Mouse (Mus musculus) ES-E14 (cell line): ENCODE data around the gene Phldb2. TPM values are rescaled to one million over a fixed set of nuclear protein-coding genes. Genes with fewer than 3 reads are reported as not detected.

Experiments used
- DNase-seq: peaks from one replicate; pipeline ENCODE4 v3.0.0-alpha.2; 2013; ENCODE audit warnings: low read depth, low spot score
- H3K27ac ChIP-seq: 2 replicates; pipeline ENCODE4 v1.5.1; 2012; ENCODE audit warnings: low read depth, mild to moderate bottlenecking, low read length, moderate library complexity, mixed read lengths; ENCODE audit not compliant: poor library complexity, insufficient read depth, severe bottlenecking
- H3K36me3 ChIP-seq: 2 replicates; pipeline ENCODE4 v1.6.1; 2012; ENCODE audit warnings: mild to moderate bottlenecking, low read length, moderate library complexity, mixed read lengths; ENCODE audit not compliant: control insufficient read depth, poor library complexity, insufficient read depth, severe bottlenecking
- H3K4me1 ChIP-seq, 2 experiments: fragments of 150-350 bp in 1 of 2; sonication (generic) in 1 of 2; 2 replicates each; pipeline ENCODE4 v1.6.1; 2012; ENCODE audit warnings: low read length in 2 of 2, mild to moderate bottlenecking in 1 of 2, mixed read lengths in 1 of 2; ENCODE audit not compliant: control insufficient read depth in 2 of 2, insufficient read depth in 2 of 2, poor library complexity in 1 of 2
- H3K4me3 ChIP-seq, 2 experiments: fragments of 150-350 bp in 1 of 2; sonication (generic) in 1 of 2; 2 replicates each; pipeline ENCODE4 v1.5.1; 2012; ENCODE audit warnings: low read length in 2 of 2, low read depth in 1 of 2, mild to moderate bottlenecking in 1 of 2, mixed read lengths in 1 of 2; ENCODE audit not compliant: insufficient read depth in 1 of 2, poor library complexity in 1 of 2, severe bottlenecking in 1 of 2
- H3K9ac ChIP-seq: 2 replicates; pipeline ENCODE4 v1.6.1; 2012; ENCODE audit warnings: low read depth, mild to moderate bottlenecking, low read length, mixed read lengths; ENCODE audit not compliant: poor library complexity, insufficient read depth, severe bottlenecking
- H3K9me3 ChIP-seq: fragments of 150-350 bp; sonication (generic); 2 replicates; pipeline ENCODE4 v1.6.1; 2012; ENCODE audit warnings: low read depth, mild to moderate bottlenecking, low read length; ENCODE audit not compliant: control insufficient read depth, insufficient read depth
- CHD2 ChIP-seq: IDR thresholded peaks from 2 replicates; pipeline ENCODE4 v1.6.1; 2014; ENCODE audit warnings: mild to moderate bottlenecking, low read depth, low read length, inconsistent platforms
- HCFC1 ChIP-seq: IDR thresholded peaks from 2 replicates; pipeline ENCODE4 v1.6.1; 2012; ENCODE audit warnings: low read length, inconsistent platforms, borderline replicate concordance; ENCODE audit not compliant: insufficient read depth
- MAFK ChIP-seq: IDR thresholded peaks from 2 replicates; pipeline ENCODE4 v1.6.1; 2014; ENCODE audit warnings: mild to moderate bottlenecking, low read depth, low read length, inconsistent platforms; ENCODE audit not compliant: insufficient read depth
- ZC3H11A ChIP-seq: IDR thresholded peaks from 2 replicates; pipeline ENCODE4 v1.6.1; 2012; ENCODE audit warnings: low read depth, mild to moderate bottlenecking, inconsistent platforms, low read length, borderline replicate concordance
- ZNF384 ChIP-seq: IDR thresholded peaks from 2 replicates; pipeline ENCODE4 v1.6.1; 2012; ENCODE audit warnings: low read depth, low read length, inconsistent platforms
- in situ Hi-C, 2 experiments: fragments of 600-800 bp; cut with MboI; formaldehyde crosslinking; loops; one replicate each; pipeline ENCODE4 v1.15.1; 2025; ENCODE audit warnings: low sequenced_read_pairs in 2 of 2, inconsistent platforms in 1 of 2; ENCODE audit not compliant: unreplicated experiment in 2 of 2
- total RNA-seq: library from RNA; depleted of rRNA; stranded (reverse); fragments of 300-350 nt; gene quantifications from 2 replicates; pipeline ENCODE4 v1.2.3, GENCODE M21; 2012

The Phldb2 gene
- total RNA-seq, 1 experiment: 36.2 TPM

DNA sequence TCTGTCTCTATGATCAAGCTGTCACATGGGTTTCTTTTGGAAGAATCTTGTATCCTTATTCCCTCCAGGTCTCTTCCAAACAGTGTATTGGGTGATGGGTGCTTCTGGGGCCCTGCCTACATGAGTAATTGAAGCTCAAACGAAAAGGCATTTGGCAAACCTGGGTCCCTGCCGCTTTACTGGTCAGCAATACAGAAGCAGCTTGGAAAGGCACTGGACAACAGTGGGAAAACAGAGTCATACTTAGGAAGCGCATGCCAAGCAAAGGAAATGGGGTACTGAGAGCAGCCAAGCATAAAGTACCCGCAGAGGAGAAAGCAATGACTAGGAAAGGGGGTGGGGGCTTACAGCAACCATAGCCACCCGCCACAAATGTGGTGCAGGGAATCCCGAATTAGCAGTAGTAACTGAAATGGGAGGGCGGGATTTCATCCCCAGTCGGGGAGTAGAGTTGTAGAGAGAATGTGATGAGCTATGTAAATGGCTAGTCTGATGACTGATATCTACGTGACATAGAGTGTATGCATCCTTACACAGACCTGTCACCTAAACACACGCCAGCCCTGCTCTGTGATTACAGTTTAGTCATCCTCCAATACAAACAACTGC is 233.3 kb downstream of the Phldb2 start:
- TF ChIP-seq CHD2 (no peak), ZC3H11A (no peak), ZNF384 (no peak), MAFK (no peak), HCFC1 (no peak)
- in situ Hi-C loops: no loop called here
- no peak for DNase-seq
- H3K9ac ChIP-seq: no peak overlapping the region
- H3K27ac ChIP-seq: no peak overlapping the region
- no peak overlapping the region for H3K4me3 ChIP-seq
- no peaks in the 10 kb centered on the region for H3K36me3 ChIP-seq
- H3K9me3 ChIP-seq: no peaks in the 10 kb centered on the region
- peaks cover 2 to 7% of the 10 kb centered on the region in 2 experiments for H3K4me1 ChIP-seq

DNA sequence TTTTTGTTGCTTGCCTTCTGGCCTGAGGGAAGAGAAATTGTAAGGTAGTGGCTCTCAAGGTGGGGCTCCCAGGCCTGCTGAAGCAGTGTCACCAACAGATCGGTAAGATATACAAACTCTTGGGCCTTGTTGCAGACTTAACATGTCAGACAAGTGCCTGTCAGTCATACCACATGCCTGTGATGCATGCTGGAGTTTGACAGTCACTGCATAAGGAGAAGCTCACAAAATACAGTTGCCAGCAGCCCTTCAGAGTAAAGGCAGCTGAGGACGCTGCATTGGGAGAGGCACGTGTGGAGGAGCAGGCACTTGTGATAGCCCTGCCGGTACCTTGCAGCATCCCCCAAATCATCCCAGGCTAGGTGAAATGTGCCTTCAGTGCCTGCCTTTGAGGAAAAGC is 235.1 kb downstream of the Phldb2 start:
- TF ChIP-seq ZC3H11A: no peak
- no peak for TF ChIP-seq ZNF384
- TF ChIP-seq HCFC1: no peak
- no peak for TF ChIP-seq CHD2
- no peak for TF ChIP-seq MAFK
- Histone ChIP-seq H3K4me1 (peaks cover 0 to 4% of the 10 kb centered on the region in 2 experiments; a peak in 1 of 4 replicates), H3K9me3 (no peaks in the 10 kb centered on the region), H3K4me3 (no peak overlapping the region), H3K9ac (no peak overlapping the region), H3K27ac (no peak overlapping the region), H3K36me3 (no peaks in the 10 kb centered on the region)
- no peak for DNase-seq
- in situ Hi-C loops: no loop called here

DNA sequence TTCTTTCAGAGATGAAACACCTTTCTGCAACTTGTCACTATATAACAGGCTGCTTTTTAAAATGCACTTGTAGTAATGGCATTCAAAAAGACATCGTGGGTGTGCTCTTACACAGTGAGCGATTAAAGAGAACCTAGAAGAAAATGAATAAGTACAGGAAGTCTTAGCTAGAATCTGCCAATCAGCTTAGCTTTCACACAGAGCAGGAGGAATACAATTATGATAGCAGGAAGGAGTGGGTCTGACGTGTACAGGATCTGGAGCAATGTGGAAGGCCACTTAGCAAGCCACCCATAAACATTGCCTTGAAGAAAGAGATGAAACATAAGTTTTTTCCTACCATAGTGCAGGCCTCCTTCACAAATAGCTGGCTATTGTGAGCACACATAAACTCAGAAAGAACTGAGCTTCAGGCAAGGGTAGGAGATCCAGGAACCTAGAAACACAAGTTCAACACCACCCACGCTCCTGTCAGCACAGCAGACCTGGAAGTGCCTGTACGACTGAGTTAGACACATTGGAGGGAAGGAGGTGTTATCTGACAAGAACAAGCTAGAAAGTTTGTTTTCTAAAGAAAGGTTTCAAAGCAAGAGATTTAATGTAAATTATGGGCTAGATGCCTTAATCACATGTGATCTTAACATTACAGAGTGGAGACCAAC is 238.8 kb downstream of the Phldb2 start:
- H3K9ac ChIP-seq: no peak overlapping the region
- TF ChIP-seq CHD2 (no peak), ZNF384 (no peak), HCFC1 (no peak), ZC3H11A (no peak), MAFK (no peak)
- no peaks in the 10 kb centered on the region for H3K9me3 ChIP-seq
- no peak for DNase-seq
- in situ Hi-C loops: no loop called here
- H3K4me1 ChIP-seq: peaks cover 0 to 3% of the 10 kb centered on the region in 2 experiments; a peak in 1 of 4 replicates
- no peak overlapping the region for H3K4me3 ChIP-seq
- no peaks in the 10 kb centered on the region for H3K36me3 ChIP-seq
- H3K27ac ChIP-seq: no peak overlapping the region

DNA sequence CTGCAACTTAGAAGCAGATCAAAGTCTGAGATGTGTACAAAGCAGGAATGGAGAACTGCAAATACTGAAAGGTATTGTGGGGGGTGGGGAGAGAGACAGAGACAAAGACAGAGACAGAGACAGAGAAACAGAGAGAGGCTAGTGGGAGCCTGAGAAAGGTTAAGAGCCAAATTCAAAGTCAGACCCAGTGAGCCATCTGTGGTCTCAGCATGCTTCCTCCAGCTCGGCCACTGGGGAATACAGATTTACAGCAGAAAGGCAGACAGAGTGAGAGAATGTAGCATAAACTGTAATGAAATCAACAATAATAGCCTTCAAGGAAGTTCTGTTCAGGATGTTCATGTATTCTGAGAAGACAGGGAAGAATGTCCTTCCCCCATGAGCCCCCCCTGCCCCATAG is 239.5 kb downstream of the Phldb2 start:
- no peaks in the 10 kb centered on the region for H3K36me3 ChIP-seq
- TF ChIP-seq CHD2: no peak
- TF ChIP-seq ZNF384: no peak
- no peak for TF ChIP-seq MAFK
- no peak for TF ChIP-seq HCFC1
- H3K9me3 ChIP-seq: no peaks in the 10 kb centered on the region
- DNase-seq: no peak
- peaks cover 0 to 3% of the 10 kb centered on the region in 2 experiments; a peak in 1 of 4 replicates for H3K4me1 ChIP-seq
- in situ Hi-C loops: no loop called here
- no peak overlapping the region for H3K4me3 ChIP-seq
- H3K9ac ChIP-seq: no peak overlapping the region
- H3K27ac ChIP-seq: no peak overlapping the region
